46 mouse cellular contexts compared by ENCODE assay signal in the genomic region with DNA sequence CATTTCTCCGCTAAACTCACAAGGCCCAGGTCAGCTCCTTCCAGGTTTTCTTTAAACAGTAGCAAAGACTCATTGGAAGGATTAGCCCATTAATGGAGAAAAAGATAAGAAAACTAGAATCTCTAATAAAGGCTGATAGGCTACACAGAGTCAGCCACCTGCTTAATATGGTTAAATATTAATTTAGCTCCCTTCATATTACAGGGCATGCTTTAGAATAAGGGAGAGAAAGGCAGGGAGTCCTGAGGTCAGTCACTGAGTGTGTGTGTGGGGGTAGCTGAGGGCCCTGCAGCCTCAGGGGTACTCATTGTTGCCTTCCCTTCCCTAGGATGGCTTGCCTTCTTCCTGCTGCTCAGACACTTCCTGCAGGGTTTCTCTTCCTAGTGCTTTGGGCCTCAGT. TPM values are rescaled to one million over a fixed set of nuclear protein-coding genes. Genes with fewer than 3 reads are reported as not detected.
"Had no signal": no experiment of that assay in that cellular context is flagged by ENCODE, and none has a peak within 500 bp of the region (broad histone marks: within the 10 kb centered on the region; RNA-seq: fewer than 3 reads in every experiment).

No protein-coding gene starts in this region.

- H3K9me3 ChIP-seq: limb, embryonic 10.5 days; limb, embryonic 12.5 days; limb, embryonic 13.5 days; limb, embryonic 15.5 days; liver, embryonic 12.5 days; liver, embryonic 13.5 days; liver, embryonic 15.5 days; lung, embryonic 15.5 days; megakaryocyte, embryonic 14.5 days; midbrain, embryonic 10.5 days; midbrain, embryonic 12.5 days; midbrain, embryonic 13.5 days; midbrain, embryonic 15.5 days; neural tube, embryonic 12.5 days had no signal

- H3K4me1 ChIP-seq: lung, embryonic 15.5 days; midbrain, embryonic 13.5 days had no signal

- H3K36me3 ChIP-seq: limb, embryonic 10.5 days; limb, embryonic 12.5 days; limb, embryonic 13.5 days; limb, embryonic 15.5 days; liver, embryonic 12.5 days; liver, embryonic 13.5 days; liver, embryonic 15.5 days; lung, embryonic 15.5 days; midbrain, embryonic 10.5 days; midbrain, embryonic 12.5 days; midbrain, embryonic 13.5 days; midbrain, embryonic 15.5 days; neural tube, embryonic 12.5 days had no signal

- DNase-seq: left cerebral cortex, postnatal 4 days; liver, embryonic 13.5 days; liver, postnatal 0 days; lung, adult 18-20 months; lung, adult 2 months; lung, embryonic 14.5 days; lung, postnatal 10 days; lung, postnatal 14 days; lung, postnatal 36 days; lung, postnatal 4 days; midbrain, embryonic 14.5 days had no signal

- H3K4me3 ChIP-seq: limb, embryonic 10.5 days; limb, embryonic 12.5 days; limb, embryonic 13.5 days; limb, embryonic 15.5 days; liver, embryonic 12.5 days; liver, embryonic 13.5 days; liver, embryonic 15.5 days; lung, embryonic 15.5 days; megakaryocyte, embryonic 14.5 days; midbrain, embryonic 10.5 days; midbrain, embryonic 12.5 days; midbrain, embryonic 13.5 days; midbrain, embryonic 15.5 days; myocyte; neural tube, embryonic 12.5 days had no signal

- ATAC-seq: liver, embryonic 12.5 days; liver, postnatal 0 days; lung, postnatal 0 days; midbrain, embryonic 13.5 days; midbrain, embryonic 15.5 days; midbrain, embryonic 16.5 days had no signal

- H3K9ac ChIP-seq: limb, embryonic 12.5 days; limb, embryonic 13.5 days; limb, embryonic 15.5 days; liver, embryonic 12.5 days; liver, embryonic 13.5 days; liver, embryonic 14.5 days; liver, embryonic 15.5 days; liver, postnatal 0 days; lung, embryonic 14.5 days; lung, embryonic 15.5 days; midbrain, embryonic 12.5 days; midbrain, embryonic 13.5 days; midbrain, embryonic 15.5 days; neural tube, embryonic 12.5 days had no signal

- H3K27me3 ChIP-seq: limb, embryonic 12.5 days; limb, embryonic 13.5 days; limb, embryonic 15.5 days; liver, embryonic 13.5 days; liver, embryonic 15.5 days; lung, embryonic 15.5 days; megakaryocyte, embryonic 14.5 days; midbrain, embryonic 12.5 days; midbrain, embryonic 13.5 days; midbrain, embryonic 15.5 days; neural tube, embryonic 12.5 days had no signal

- H3K4me2 ChIP-seq: limb, embryonic 12.5 days; limb, embryonic 13.5 days; limb, embryonic 15.5 days; liver, embryonic 11.5 days; liver, embryonic 12.5 days; liver, embryonic 13.5 days; liver, embryonic 15.5 days; lung, embryonic 14.5 days; lung, embryonic 15.5 days; midbrain, embryonic 11.5 days; midbrain, embryonic 12.5 days; midbrain, embryonic 13.5 days; midbrain, embryonic 15.5 days; neural tube, embryonic 12.5 days had no signal

- H3K27ac ChIP-seq: limb, embryonic 10.5 days; limb, embryonic 12.5 days; limb, embryonic 13.5 days; limb, embryonic 15.5 days; liver, embryonic 12.5 days; liver, embryonic 13.5 days; liver, embryonic 14.5 days; liver, embryonic 15.5 days; lung, embryonic 15.5 days; macrophage; midbrain, embryonic 10.5 days; midbrain, embryonic 12.5 days; midbrain, embryonic 13.5 days; midbrain, embryonic 15.5 days; neural tube, embryonic 12.5 days had no signal

RNA-seq across cellular contexts. Expression of a gene that starts 3.5 kb away (rescaled TPM):
- total RNA-seq: megakaryocyte-erythroid progenitor cell, adult 5-6 weeks had no signal
- polyA plus RNA-seq: midbrain, embryonic 10.5 days; midbrain, embryonic 11.5 days; neural tube, embryonic 11.5 days had no signal

RNA-seq across cellular contexts. Expression of a gene that starts 27.7 kb away (rescaled TPM):
- total RNA-seq: left cerebral cortex, postnatal 10 days; left cerebral cortex, postnatal 25 days; left cerebral cortex, postnatal 36 days; megakaryocyte-erythroid progenitor cell, adult 5-6 weeks; midbrain, postnatal 0 days; monocyte, adult 5-6 weeks had no signal
- polyA plus RNA-seq: limb, embryonic 10.5 days; limb, embryonic 11.5 days; limb, embryonic 12.5 days; limb, embryonic 13.5 days; limb, embryonic 15.5 days; liver, embryonic 11.5 days; liver, embryonic 12.5 days; liver, embryonic 13.5 days; liver, embryonic 15.5 days; lung, embryonic 14.5 days; lung, embryonic 15.5 days; lung, embryonic 16.5 days; lung, postnatal 0 days; macrophage; midbrain, embryonic 10.5 days; midbrain, embryonic 11.5 days; midbrain, embryonic 12.5 days; midbrain, embryonic 13.5 days; midbrain, embryonic 14.5 days; midbrain, embryonic 15.5 days; midbrain, embryonic 16.5 days; midbrain, postnatal 0 days; myocyte; neural tube, embryonic 11.5 days; neural tube, embryonic 12.5 days had no signal

RNA-seq across cellular contexts. Expression of a gene that starts 35.1 kb away (rescaled TPM):
- total RNA-seq: left cerebral cortex, postnatal 25 days; left cerebral cortex, postnatal 4 days had no signal
- polyA plus RNA-seq: limb, embryonic 10.5 days; limb, embryonic 11.5 days; limb, embryonic 12.5 days; limb, embryonic 13.5 days; lung, embryonic 14.5 days; midbrain, embryonic 10.5 days; midbrain, embryonic 11.5 days; midbrain, embryonic 12.5 days; midbrain, postnatal 0 days; neural tube, embryonic 11.5 days; neural tube, embryonic 12.5 days had no signal

RNA-seq across cellular contexts. Expression of a gene that starts 50.5 kb away (rescaled TPM):
- total RNA-seq: left cerebral cortex, adult 8-10 months; left cerebral cortex, postnatal 10 days; left cerebral cortex, postnatal 14 days; left cerebral cortex, postnatal 25 days; left cerebral cortex, postnatal 36 days; left cerebral cortex, postnatal 4 days; megakaryocyte progenitor cell, adult 5-6 weeks; megakaryocyte, adult 5-6 weeks; megakaryocyte-erythroid progenitor cell, adult 5-6 weeks; midbrain, postnatal 0 days; monocyte, adult 5-6 weeks had no signal
- polyA plus RNA-seq: limb, embryonic 10.5 days; limb, embryonic 11.5 days; limb, embryonic 12.5 days; limb, embryonic 13.5 days; limb, embryonic 14.5 days; limb, embryonic 15.5 days; liver, embryonic 11.5 days; liver, embryonic 12.5 days; liver, embryonic 13.5 days; liver, embryonic 14.5 days; liver, embryonic 15.5 days; liver, embryonic 16.5 days; liver, postnatal 0 days; lung, adult 2 months; lung, embryonic 14.5 days; lung, embryonic 15.5 days; lung, embryonic 16.5 days; lung, postnatal 0 days; macrophage; midbrain, embryonic 10.5 days; midbrain, embryonic 11.5 days; midbrain, embryonic 12.5 days; midbrain, embryonic 13.5 days; midbrain, embryonic 14.5 days; midbrain, embryonic 15.5 days; midbrain, embryonic 16.5 days; midbrain, postnatal 0 days; myocyte; neural tube, embryonic 11.5 days; neural tube, embryonic 12.5 days had no signal
